Mouse (Mus musculus): ENCODE measurements around the gene Tex52.

Tex52 gene

DNA sequence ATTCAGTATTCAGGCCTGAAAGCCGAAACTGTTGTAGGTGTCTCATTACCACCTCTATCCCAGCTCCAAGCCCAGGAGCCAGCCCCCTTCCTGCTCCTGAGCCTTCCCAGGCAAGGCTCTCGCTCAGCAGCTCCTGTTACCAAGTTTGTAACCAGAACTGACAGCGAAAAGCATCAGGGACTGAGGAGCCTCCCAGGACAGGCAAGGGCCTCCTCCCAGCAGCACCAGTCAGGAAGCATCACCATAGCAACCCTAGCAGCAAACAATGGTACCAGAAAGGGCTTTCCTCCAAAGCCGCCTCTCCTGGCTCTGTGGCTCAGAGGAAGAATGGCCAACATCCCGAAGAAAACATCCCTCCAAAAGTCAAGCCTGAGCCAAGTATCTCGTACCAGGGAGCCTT is at the start of gene Tex52, which contains the start of gene Gm44596:
TSS of gene Tex52 (plus strand) at position 265 of the 400 bp plus-strand sequence.
TSS of gene Gm44596 (plus strand) at position 312 of the 400 bp plus-strand sequence.
- DNase-seq (ENCODE audit: low read depth, low spot score) = no peak

DNA sequence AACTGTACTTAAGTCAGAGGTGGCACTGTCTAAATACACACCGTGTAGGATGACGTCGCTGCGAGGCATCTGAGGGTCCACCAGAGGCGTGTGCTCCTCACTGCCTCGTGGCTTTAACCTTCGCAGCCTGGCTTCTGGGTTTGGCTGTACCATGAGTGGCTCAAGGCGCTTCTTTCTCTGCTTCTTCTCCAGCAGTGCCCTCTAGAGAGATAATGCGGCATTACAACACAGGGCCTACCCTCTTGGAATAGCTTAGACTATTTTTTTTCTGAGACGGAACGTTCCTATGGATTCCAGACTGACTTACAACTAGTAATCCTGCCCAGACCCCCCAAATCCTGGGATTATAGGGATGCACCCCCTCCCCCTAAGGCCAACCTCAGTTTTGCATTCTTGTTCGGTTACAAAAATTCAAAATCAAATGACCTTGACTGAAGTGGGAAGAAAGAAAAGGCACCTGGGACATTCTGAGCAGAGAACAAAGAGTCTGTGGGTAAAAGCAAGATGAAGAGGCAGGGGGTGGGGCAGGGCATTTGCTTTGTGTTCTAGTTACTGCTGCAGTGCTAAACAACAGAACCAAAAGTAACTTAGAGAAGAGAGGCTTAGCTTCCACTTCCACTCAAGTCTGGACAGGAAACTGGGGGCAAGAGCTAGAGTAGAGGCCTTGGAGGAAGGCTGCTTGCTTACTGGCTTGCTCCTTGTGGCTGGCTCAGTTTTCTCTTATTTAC is 40.7 kb upstream of the Tex52 start:
- DNase-seq (ENCODE audit: low read depth, low spot score) = no peak

DNA sequence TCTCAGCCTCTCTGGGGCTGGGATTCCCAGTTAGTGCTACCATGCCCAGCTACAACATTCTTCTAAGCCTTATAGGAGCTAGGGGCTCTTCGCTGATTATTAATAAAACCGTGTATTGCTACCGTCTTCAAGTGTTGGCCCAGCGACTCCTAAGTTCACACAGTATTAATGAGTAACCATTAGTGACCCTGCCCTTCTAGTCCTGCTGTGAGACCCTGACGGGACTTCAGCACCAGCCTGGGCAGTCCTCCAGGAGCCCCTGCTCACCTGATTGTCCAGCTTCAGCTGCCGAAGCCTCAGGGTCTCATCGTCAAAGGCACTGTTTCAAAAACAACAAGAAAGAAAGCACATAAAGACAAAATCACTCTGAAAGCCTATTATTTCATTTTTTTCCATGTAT is 37.8 kb upstream of the Tex52 start:
- DNase-seq (ENCODE audit: low read depth, low spot score) = no peak

DNA sequence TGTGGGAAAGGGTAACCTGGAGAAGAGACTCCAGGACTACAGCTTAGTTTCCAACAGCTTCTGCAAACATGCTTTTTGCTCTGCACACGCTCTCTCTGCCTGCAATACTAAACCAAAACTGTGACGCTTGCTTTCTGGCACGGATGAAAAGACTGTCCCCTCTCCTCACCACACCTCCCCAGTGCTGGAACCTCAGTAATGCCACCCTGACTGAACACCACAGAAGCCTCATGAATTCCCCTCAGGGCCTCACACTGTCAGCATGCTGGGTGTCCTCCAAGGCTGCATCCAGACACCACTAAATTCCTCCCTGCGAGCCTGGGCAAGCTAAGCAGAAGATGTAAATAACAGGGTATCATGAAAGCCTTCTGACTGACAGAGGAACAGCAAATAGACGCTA is 36.4 kb upstream of the Tex52 start:
- no peak for DNase-seq (ENCODE audit: low read depth, low spot score)

DNA sequence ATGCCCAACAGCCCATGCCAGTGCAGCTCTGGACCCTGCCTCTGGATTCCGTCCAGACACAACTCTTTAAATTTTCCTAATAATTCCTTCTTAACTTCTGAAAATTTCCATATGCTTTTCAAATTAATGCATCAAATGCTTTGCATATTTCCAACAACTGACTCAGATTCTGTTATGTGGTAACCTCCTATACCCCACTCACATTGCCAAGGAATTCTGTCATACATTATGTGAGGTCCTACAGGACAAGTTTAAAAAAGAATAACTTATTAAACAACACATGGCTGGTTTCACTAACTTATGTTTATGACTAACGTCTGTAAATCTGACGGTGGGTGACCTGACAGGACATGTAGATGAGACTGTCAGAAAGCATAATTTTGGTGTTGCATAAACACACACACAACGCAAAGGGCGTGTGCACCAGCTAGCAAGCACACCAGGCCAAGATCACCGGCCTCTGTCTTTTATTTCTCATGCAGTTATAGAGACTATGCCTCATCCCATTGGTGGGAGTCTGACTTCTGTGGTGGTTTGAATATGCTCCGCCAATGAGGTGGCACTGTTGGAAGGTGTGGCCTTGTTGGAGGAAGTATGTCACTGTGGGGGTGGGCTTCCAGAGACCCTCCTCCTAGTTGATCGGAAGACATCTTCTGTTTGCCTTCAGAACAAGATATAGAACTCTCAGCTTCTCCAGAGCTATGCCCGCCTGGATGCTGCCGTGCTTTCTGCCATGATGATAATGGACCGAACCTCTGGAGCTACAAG is 33.1 kb upstream of the Tex52 start:
- DNase-seq (ENCODE audit: low read depth, low spot score) = no peak

DNA sequence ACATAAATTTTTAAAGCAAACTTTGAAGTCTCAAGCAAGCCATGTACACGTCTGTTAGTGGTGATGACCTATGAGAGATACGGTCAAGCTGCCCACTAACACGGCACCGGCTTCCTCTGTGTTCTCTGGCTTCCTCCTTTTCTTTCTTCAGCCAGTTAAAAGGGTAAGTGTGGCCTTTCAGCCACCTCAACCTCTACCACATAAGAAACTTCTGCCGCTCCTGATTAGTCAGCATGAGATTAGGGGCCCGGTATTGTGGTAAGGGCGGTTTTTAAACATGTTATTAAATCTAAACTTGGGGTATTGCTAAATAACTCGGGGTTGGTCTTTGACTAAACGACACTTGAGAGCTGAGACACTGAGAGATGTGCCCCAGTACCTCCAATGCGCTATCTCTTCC is 29.6 kb upstream of the Tex52 start:
- DNase-seq (ENCODE audit: low read depth, low spot score) = no peak

DNA sequence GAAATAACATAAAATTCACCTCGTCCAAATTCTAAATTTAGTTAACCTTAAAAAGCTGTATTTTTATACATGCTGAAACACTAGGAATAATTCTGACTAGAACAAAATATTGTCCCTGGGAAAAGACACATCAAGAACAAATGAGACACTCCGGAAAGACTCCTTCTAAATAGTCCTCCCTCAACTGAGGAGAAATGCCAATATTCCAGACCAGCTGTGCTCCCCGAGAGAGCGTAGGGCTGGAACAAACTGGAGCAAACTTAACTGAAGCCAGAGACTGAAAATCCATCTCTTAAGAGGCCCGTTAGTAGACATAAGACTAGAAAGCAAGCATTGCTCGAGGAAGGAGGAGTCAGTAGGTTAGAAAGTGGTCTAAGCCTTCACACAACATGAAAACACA is 28.5 kb upstream of the Tex52 start:
- no peak for DNase-seq (ENCODE audit: low read depth, low spot score)

DNA sequence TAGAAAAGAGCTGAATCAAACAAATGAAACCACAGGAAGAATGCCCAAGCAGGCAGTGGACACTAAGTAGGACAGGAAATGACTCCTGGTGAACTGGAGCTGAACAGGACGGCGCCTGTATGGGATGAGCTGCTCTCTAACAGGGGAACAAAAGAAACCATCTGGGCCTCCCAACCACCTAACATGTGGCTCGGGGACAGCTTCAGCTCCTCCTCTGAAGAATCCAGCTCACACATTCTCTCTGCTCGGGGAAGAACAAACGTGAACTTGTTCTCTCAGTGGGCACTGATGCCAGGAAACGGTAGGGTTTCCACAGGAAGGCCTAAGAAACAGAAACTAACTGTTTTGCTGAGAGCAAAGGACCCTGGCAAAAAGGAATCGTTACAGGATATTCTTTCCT is 25.5 kb upstream of the Tex52 start:
- DNase-seq (ENCODE audit: low read depth, low spot score) = no peak

DNA sequence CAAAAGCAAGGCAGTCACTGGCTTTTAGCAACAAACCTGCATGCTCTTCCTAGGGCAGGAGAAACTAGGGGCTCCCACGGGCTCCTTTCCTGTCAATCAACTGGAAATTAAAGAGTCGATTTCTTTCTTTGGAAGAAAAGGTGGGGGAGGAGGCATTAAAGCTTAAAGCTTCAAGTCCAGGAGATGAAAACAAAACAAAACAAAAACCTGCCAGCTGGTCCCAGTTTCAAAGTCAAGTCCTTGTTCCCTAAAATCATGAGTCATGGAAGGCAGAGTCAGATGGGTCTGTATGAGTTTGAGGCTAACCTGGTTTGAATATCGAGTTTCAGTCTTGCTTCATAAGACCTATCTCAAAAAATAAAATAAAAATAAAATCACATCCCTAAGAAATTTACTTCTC is 21.1 kb upstream of the Tex52 start:
- no peak for DNase-seq (ENCODE audit: low read depth, low spot score)

DNA sequence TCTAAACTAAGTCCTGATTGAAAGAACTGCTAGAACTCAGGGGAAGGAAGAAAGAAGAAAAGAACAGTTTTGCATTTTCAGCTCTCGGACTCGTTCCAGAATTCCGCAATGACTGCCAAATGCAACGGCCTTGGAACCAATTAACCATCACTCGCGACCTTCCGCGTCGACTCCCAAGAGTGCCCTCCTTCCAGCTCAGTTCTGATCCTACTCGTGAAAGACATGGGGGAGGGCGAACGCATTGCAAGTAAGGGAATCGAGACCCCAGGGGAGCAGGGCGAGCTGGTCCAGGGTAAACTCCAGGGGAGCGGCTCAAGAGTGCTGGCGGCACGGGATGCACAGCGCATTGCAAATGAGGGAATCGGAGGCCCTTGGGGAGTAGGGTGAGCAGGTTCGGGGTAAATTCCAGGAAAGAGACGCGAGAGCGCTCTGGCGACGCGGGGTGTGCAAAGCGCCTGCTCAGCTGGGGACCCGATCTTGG is 20.0 kb upstream of the Tex52 start:
- no peak for DNase-seq (ENCODE audit: low read depth, low spot score)

DNA sequence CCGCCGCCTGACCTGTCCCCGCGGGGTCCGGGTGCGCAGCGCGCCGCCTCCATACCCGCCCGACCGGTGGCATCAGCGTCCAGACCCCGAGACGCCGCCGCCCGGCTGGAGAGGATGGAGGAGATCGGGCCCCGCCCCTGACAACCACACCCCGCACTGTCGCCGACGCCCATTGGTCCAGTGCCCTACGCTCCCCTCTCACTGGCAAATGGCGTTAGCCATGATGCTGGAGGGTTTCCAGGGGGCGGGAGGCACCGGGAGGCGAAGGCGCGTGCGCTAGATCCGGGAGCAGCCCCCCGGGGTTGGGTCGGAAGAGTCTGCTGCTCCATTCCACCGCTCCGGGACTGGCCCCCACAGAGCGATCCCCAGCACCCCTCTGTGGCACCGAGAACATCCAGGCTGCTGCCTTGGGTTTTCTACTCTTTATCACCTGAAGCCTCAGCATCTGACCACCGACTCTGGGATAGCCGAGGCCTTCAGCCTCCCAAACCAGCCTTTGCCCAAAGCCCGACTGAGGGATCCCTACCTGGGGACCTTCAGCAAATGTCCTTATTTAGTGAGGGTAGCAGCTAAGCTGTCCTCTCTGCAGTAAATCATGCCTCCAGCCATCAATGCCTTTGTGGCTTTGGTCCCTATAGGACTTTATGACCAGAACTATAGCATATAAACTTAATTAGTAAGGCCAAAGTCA is 19.4 kb upstream of the Tex52 start, which contains the start of gene Tulp3:
TSS of gene Tulp3 (minus strand) at position 126 of the 691 bp plus-strand sequence.
- peak; percentile 69 for DNase-seq (ENCODE audit: low read depth, low spot score)

DNA sequence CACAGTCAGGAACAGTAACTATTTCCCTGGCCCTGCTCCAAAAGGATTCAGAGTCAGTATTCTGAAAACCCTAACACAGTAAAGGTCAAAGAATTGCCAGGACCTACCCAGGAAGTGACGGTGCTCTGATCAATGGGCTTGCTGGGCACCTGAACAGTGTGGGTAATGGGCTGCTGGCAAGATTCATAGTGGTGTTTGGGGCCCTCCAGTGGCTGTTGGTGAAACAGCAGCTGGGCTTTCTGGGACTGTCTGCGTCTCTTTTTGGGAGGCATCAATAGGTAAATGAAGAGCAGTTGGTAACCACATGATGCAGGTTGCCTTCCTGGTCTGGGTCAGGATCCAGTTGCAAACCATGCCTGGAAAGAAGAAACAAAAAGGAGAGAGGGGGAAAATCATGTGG is 16.3 kb upstream of the Tex52 start:
- no peak for DNase-seq (ENCODE audit: low read depth, low spot score)

DNA sequence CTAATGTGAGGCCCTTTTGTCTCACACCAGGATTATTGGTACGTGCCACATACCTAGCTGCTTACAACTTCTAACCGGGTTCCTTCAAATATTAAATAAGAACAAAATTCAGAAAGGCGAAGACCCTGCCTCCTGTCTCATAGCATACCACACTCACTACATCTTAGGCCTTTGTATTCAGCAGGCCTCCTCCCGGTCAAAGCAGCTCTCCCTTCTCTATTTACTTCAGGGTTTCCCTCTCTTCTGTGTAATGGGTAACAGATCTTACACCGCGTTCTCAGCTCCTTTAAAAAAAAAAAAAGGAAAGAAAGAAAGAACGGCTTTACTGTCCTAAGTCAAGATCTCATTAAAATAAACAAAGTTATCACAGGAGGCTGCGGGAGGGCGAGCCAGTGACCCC is 13.4 kb upstream of the Tex52 start:
- DNase-seq (ENCODE audit: low read depth, low spot score) = no peak

DNA sequence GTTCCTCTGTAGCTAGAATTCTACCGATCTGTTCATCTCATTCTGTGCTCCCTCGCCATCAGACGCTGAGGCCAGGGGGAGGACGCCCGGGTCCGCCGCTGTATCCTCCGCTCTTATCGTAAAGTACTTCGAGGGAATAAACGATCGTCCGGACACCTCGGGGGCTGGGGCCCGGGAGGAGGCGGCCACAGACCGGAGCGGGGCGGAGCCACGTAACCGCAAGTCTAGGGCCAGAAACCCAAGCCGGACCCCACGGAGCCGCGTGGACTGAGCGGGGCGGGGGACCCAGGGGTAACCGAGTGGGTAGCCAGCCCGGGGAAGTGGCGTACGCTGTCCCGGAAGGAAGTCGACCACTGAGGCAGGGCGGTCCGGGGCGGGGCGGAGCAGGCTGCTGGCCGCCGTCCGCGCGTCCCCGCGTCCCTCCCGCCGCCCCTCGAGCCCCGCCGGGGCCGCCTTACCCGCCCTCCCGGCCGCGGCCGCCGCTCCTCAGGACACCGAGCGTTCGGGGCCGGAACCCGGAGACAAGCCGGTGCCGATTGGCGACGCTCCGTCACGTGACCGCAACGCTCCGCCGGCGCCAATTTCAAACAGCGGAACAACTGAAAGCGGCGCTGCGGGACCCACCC is 12.8 kb upstream of the Tex52 start, which contains the start of the genes Rhno1 and Foxm1:
TSS of gene Rhno1 (minus strand) at position 531 of the 626 bp plus-strand sequence.
TSS of gene Foxm1 (plus strand) at position 587 of the 626 bp plus-strand sequence.
- DNase-seq (ENCODE audit: low read depth, low spot score) = peak; percentile 68

DNA sequence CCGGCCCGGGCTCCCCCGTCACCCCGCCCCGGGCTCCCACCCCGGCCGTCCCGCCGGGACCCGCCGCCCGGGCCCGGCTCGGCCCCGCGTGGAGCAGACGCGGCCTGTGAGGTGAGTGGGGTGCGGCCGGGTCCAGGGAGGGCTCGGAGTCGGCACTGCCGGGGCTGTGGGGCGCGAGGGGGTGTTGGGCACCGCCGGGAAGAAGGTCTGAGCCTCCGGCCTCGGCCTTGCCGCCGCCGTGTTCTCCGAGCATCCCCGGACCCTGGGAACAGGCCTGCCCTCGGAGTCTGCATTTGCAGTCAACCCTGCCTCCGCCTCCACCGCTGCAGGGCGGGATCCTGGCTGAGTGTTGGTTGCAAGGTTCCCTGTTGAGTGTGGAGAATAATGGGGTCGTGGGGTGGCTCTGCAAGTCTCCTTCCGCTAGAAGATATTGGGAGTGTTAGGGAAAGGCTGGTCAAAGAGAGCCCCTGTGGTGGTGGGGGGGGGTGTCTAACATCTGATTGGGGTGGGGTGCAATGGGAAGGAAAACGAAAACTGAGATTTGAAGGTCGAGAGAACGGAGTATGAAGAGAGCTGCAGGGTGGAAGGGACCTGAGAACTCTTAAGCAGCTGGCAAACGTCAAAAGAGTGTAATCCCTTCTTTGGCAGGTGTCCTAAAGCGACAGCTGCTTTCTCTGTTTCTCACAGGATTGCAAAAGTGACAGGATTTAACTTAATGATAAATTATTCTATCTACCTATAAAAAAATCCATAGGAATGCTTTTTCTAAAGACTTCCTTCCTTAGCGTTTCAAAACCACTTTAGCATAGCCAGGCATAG is 12.0 kb upstream of the Tex52 start:
- peak; percentile 26 for DNase-seq (ENCODE audit: low read depth, low spot score)

DNA sequence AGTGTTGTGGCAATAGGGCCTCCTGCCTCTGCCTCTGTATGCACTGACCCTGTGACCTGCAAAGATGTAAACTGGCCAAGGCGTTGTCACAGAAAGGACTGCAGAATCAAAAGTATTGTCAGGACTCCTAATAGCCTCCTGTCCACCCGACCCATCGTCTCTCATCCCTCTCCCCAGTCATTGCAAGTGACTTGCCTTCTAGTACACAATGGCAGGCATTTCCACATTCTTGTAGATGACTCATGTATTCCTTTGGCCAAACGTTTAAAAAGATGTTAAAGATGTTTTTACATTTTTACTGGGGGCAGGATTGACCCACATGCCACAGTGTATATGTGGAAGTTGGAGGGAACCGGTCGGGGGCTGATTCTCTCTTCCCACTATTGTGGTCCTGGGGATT is 10.5 kb upstream of the Tex52 start:
- no peak for DNase-seq (ENCODE audit: low read depth, low spot score)

DNA sequence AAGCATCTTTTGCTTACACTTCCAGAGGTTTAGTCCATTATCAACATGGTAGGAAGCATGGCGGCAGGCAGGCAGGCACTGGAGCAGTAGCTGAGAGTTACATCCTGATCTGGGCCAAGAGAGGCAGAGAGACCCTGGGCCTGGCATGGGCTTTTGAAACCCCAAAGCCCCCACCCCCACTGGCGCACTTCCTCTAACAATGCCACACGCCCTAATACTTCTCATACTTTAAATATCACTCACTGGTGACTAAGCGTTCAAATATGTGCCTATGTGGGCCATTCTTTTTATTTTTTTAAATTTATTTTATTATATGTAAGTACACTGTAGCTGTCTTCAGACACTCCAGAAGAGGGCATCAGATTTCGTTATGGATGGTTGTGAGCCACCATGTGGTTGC is 8.8 kb upstream of the Tex52 start:
- DNase-seq (ENCODE audit: low read depth, low spot score) = no peak

DNA sequence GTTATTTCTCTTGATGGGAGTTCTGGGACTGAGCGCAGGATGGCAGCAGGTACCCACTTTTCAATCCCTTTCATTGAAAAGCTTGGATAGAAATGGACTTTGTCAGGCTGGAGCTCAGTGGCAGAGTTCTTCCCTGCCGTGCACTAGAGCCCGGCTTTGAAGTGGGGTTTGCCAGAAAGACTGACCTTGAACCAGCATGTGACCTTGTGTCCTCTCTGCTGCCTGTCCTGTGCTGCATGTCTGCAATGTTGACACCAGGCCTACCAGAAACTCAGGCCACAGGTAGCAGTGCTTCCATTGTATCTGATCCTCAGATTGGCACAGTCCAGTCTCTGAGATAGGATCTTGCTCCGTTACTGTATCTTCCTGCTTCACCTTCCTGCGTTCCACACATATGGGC is 5.2 kb upstream of the Tex52 start:
- DNase-seq (ENCODE audit: low read depth, low spot score) = no peak

DNA sequence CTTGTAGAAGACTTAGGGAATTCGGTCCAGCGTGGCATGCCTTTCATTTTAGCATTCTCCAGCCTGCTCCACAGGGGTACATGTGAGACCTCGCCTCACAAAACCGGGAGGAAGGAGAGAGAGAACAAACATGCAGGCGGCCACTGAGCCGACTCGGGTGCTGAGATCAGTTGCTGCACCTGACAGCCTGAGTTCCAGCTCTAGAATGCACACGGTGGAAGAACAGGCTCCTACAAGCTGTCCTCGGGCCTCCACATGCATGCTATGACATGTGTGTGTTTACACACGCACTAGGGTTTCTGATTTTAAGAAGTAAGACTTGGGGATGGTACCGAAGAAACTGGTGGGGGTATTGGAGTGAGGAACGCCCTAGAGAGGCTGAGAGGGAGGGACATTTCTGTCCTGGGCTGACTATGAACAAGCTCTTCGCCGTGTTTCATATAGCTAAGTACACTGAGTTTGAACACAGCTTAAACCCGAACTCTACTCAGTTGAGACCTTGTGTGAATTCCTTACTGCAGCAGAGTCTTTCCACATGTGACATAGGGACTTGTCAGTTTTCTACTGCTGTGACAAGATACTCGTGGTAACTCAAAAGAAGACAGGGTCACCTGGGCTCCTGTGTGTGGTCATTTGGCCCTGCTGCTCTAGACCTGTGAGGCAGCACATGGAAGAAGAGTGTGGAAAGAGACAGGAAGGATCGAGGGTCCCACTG is 1.3 kb downstream of the Tex52 start:
- no peak for DNase-seq (ENCODE audit: low read depth, low spot score)

DNA sequence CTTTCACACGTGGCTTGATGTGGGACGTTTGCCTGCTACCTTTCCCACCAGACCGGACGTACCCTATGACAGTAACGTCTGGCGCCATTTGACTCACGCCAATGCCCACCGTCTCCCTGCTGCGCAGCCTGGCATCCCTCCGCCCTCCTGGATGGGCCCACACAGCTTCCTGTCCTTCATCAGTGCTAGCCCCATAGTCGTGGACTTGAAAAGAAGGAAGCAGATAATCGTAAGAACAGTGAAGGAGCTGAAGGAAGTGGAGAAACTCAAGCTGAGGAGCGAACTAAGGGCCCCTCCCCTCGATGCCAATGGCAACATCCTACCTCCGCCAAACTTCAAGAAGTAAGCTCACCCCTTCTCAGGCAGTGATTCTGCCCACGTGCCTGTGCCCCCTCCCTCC is 4.4 kb downstream of the Tex52 start:
- DNase-seq (ENCODE audit: low read depth, low spot score) = no peak

All from c-Kit-negative CD71-positive TER-119-positive erythroid progenitor cells, embryonic 14.5 days (primary cell).